Mouse (Mus musculus): ENCODE measurements around the gene Tfam. TPM values are rescaled to one million over a fixed set of nuclear protein-coding genes. Genes with fewer than 3 reads are reported as not detected.

Tfam gene
- total RNA-seq, 4 experiments from 2014 or later: 40.2 to 54.4 (median 44.8) TPM

Other genes starting within 250 kb of the Tfam start
- 1 to 10 TPM; 4.8 to 7.1 (median 5.3) TPM for gene Bicc1, start 78.6 kb downstream of the Tfam start, total RNA-seq (2022)
- 10 to 100 TPM; 48.3 to 51.1 (median 49.1) TPM for gene Ube2d1, start 47.0 kb upstream of the Tfam start, total RNA-seq (2022)
- 100 to 1,000 TPM; 117 to 140 (median 130) TPM for gene Cisd1, start 106.7 kb upstream of the Tfam start, total RNA-seq (2022)
- 10 to 100 TPM; 35.0 to 41.8 (median 37.4) TPM for gene Ipmk, start 109.5 kb upstream of the Tfam start, total RNA-seq (2022)

Measured in layer of hippocampus, adult 8-10 months (tissue).